Mouse (Mus musculus): ENCODE results near the gene Rec8. TPM values are rescaled to one million over a fixed set of nuclear protein-coding genes. Genes with fewer than 3 reads are reported as not detected.

Rec8 gene
- polyA plus RNA-seq, 1 experiment from 2014 or later = 15.1 TPM

DNA sequence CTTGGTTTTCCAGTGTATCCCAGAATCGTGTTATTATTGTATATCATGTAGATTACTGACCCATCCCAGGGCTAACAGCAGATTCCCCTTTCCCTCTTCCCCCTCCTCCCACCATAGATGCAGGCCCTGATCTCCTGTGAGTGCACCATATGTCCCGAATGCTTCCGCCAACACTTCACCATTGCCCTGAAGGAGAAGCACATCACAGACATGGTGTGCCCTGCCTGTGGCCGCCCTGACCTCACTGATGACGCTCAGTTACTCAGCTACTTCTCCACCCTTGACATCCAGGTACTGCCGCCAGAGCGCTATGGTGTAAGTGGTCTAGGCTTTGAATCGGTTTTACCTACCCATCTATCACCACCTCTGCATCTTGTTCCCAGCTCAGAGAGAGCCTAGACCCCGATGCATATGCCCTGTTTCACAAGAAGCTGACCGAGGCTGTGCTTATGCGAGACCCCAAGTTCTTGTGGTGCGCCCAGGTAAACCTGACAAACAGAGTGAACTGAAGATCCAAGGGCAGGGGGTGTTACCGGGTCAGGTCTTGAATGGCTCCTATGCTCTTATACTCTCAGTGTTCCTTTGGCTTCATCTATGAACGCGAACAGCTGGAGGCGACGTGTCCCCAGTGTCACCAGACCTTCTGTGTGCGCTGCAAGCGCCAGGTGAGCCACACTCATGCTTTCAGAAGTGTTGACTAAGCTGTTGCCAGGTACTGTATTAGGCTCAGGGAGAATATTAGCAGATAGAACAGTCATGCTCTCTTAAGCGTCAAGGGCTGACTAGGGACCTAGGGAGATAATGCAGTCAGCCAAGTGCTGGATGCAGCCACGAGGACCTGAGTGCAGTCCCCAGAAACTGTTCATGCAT is 19.1 kb upstream of the Rec8 start:
- Histone ChIP-seq H3K4me2 (no peak overlapping the region), H3K9me3 (no peaks in the 10 kb centered on the region), H3K4me3 (no peak overlapping the region), H3K9ac (no peak overlapping the region), H3K27ac (no peak overlapping the region), H3K4me1 (replicated peaks) (peaks cover 10% of the 10 kb centered on the region), H3K36me3 (peaks cover 92% of the 10 kb centered on the region), H3K27me3 (no peaks in the 10 kb centered on the region)
- no peak for ATAC-seq (ENCODE audit: low FRiP score)
- 95% methylated on average over 21 of the region's 21 CpGs for WGBS

DNA sequence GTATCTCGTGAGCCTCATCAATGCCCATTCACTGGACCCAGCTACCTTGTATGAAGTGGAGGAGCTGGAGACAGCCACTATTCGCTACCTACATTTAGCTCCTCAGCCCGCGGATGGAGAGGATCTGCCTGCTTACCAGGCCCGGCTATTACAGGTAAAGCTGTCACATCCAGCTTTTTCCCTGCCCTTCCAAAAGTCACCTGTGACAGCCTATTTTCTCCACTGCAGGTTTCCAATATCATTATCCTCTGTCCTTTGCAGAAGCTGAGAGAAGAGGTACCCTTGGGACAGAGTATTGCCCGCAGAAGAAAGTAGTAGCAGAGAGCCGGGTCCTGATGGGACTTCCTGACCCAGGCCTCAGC is 14.6 kb upstream of the Rec8 start, which contains the start of gene Irf9:
Irf9 (plus strand) TSS at position 301 of the 362 bp plus-strand sequence.
- peak within 1 kb of the TSS; percentile 35 for H3K27ac ChIP-seq
- WGBS = 88% methylated on average over 7 of the region's 7 CpGs
- no peak for ATAC-seq (ENCODE audit: low FRiP score)
- peak within 1 kb of the TSS; percentile 2; the same call in 1 of the 2 replicates for H3K9ac ChIP-seq
- no peaks in the 10 kb centered on the region for H3K27me3 ChIP-seq
- no peaks in the 10 kb centered on the region for H3K9me3 ChIP-seq
- peak within 1 kb of the TSS; percentile 34 for H3K4me2 ChIP-seq
- peak within 1 kb of the TSS; percentile 15 for H3K4me3 ChIP-seq
- peaks cover 6% of the 10 kb centered on the region for H3K4me1 ChIP-seq (replicated peaks)
- peaks cover 87% of the 10 kb centered on the region for H3K36me3 ChIP-seq

DNA sequence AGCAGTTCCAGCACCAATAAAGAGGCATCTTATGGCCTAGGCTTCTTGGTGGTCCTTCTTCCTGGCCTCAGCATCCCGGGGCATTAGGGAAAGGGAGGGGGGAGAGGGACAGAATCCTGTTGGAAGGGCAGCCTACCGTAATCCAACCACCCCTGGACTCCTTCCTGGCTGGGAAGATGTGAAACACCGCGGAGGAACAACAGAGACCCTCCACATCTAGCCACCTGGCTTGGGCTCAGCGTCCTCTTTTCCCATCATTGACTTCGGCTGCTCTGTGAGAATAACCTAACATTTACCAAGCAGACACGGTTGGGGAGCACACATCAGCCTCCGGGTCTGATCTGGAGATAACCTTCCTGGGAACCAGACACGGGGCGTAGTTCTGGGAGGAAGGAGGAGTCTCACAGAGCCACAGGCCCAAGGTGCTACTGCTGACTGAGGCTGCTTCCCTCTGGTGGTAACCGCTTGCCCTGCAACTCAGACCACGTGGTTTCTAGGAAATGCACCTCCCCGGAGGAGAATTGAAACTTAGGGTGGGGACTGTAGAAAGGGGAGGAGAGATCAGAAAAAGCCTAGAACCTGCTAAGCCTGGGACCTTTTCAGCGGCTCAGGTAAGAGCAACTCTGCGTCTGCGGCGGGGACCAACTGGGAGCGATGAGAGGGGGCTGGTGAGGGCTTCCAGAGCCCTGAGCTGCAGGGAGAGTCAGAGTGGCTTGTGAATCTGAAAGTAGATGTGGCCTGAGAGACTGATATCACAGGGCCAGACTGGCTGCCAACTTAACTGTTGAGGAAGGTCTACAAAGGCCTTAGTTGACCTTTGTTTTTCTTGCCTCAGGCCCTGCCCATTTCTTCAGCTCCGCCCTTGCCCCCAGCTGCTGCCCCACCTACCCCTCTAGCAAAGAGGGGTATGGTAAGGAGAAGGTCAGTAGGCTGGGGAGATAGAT is 13.9 kb upstream of the Rec8 start:
- Histone ChIP-seq H3K9me3 (no peaks in the 10 kb centered on the region), H3K4me2 (peak overlapping the region; percentile 34), H3K27me3 (no peaks in the 10 kb centered on the region), H3K9ac (peak overlapping the region; percentile 2; the same call in 1 of the 2 replicates), H3K4me3 (peak overlapping the region; percentile 15), H3K4me1 (replicated peaks) (peaks cover 6% of the 10 kb centered on the region), H3K27ac (peak overlapping the region; percentile 35), H3K36me3 (peaks cover 87% of the 10 kb centered on the region)
- peak; percentile 86 for ATAC-seq (ENCODE audit: low FRiP score)
- 25% methylated on average over 19 of the region's 19 CpGs for WGBS

DNA sequence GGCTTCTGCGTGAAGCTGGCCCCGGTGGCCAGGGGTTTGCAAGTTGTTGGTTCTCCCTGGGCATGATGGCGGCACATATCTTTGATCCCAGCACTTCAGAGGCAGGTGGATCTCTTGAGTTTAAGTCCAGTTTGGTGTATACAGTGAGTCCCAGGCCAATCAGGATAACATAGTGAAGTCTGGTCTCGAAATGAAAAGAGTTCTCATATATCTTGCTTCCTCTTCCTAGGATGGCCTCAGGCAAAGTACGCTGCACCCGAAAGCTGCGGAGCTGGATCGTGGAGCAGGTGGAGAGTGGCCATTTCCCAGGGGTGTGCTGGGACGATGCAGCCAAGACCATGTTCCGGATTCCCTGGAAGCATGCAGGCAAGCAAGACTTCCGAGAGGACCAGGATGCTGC is 13.0 kb upstream of the Rec8 start:
- no peak overlapping the region for H3K4me3 ChIP-seq
- no peaks in the 10 kb centered on the region for H3K27me3 ChIP-seq
- peaks cover 87% of the 10 kb centered on the region for H3K36me3 ChIP-seq
- H3K9me3 ChIP-seq = no peaks in the 10 kb centered on the region
- H3K4me1 ChIP-seq (replicated peaks) = peaks cover 6% of the 10 kb centered on the region
- no peak overlapping the region for H3K9ac ChIP-seq
- WGBS = 91% methylated on average over 11 of the region's 11 CpGs
- no peak overlapping the region for H3K27ac ChIP-seq
- no peak for ATAC-seq (ENCODE audit: low FRiP score)
- no peak overlapping the region for H3K4me2 ChIP-seq

DNA sequence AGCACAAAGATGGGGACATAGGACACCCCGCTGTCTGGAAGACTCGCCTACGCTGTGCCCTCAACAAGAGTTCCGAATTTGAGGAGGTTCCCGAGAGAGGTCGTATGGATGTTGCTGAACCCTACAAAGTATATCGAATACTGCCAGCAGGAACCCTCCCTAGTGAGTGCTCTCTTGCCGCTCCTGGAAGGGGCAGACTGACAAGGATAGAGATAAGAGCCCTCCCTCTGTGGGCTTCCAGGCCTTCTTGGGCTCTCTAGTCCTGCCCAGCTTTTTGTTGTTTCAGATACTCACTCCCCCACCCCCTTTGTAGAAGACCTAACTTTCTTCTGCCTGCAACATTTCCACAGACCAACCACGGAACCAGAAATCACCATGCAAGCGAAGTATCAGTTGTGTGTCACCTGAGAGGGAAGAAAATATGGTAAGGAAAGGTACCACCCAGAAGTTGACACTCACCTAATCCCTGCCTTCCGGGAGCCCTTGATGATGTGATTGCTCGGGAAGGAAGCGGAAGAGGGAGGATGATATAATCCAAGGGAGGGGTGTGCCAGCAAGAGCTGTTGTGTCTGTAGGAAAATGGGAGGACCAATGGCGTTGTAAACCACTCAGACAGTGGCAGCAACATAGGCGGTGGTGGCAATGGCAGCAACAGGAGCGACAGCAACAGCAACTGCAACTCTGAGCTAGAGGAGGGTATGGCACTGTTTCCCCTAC is 11.9 kb upstream of the Rec8 start:
- WGBS = 94% methylated on average over 16 of the region's 16 CpGs
- no peak for ATAC-seq (ENCODE audit: low FRiP score)
- Histone ChIP-seq H3K9me3 (no peaks in the 10 kb centered on the region), H3K27me3 (no peaks in the 10 kb centered on the region), H3K36me3 (peaks cover 83% of the 10 kb centered on the region), H3K4me1 (replicated peaks) (peaks cover 6% of the 10 kb centered on the region), H3K4me2 (no peak overlapping the region), H3K4me3 (no peak overlapping the region), H3K27ac (no peak overlapping the region), H3K9ac (no peak overlapping the region)

DNA sequence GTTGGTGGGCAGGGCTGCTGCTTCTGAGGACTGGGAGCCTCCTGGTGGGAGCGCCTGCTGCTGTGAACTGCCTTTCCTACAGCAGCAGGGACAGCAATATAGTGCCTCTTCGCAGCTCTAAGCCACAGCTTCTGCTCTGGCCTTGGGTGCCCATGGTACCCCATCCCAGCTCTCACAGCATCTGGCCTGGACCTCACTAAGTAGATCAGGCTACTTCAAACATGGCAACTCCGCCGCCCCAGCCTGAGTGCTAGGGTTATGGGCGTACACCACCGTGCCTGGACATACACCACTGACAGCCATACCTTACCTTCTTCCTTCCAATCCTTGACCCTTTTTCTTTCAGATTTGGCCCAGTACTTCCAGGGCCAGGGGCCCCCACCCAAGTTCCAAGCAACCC is 9.5 kb upstream of the Rec8 start:
- Histone ChIP-seq H3K4me1 (replicated peaks) (peaks cover 6% of the 10 kb centered on the region), H3K4me3 (no peak overlapping the region), H3K27me3 (no peaks in the 10 kb centered on the region), H3K36me3 (peaks cover 60% of the 10 kb centered on the region), H3K27ac (no peak overlapping the region), H3K9ac (no peak overlapping the region), H3K4me2 (no peak overlapping the region), H3K9me3 (no peaks in the 10 kb centered on the region)
- ATAC-seq (ENCODE audit: low FRiP score) = no peak
- WGBS = 95% methylated on average over 6 of the region's 6 CpGs

DNA sequence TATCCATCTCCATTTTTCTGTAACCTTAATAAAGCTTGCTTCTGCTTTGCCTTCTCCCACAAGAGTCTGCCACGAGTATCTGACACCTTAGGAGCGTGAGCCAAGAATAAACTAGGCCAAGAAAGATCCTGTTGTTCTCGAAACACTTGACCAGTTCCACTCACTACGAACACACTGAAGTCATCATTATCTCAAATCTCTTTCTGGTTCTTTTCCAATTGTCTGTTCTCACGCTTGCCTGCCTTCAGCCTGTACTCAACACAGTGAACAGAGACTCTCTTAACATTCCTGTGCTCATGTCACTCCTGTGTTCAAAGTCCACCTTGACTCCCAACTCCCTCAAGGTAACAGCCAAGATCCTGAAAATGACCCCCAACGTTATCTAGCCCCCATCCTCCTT is 4.5 kb upstream of the Rec8 start:
- WGBS = 74% methylated on average over 6 of the region's 6 CpGs
- ATAC-seq (ENCODE audit: low FRiP score) = no peak
- no peaks in the 10 kb centered on the region for H3K4me1 ChIP-seq (replicated peaks)
- peaks cover 23% of the 10 kb centered on the region for H3K36me3 ChIP-seq
- no peak overlapping the region for H3K4me3 ChIP-seq
- H3K27me3 ChIP-seq = no peaks in the 10 kb centered on the region
- H3K9ac ChIP-seq = no peak overlapping the region
- H3K4me2 ChIP-seq = no peak overlapping the region
- no peak overlapping the region for H3K27ac ChIP-seq
- H3K9me3 ChIP-seq = no peaks in the 10 kb centered on the region

DNA sequence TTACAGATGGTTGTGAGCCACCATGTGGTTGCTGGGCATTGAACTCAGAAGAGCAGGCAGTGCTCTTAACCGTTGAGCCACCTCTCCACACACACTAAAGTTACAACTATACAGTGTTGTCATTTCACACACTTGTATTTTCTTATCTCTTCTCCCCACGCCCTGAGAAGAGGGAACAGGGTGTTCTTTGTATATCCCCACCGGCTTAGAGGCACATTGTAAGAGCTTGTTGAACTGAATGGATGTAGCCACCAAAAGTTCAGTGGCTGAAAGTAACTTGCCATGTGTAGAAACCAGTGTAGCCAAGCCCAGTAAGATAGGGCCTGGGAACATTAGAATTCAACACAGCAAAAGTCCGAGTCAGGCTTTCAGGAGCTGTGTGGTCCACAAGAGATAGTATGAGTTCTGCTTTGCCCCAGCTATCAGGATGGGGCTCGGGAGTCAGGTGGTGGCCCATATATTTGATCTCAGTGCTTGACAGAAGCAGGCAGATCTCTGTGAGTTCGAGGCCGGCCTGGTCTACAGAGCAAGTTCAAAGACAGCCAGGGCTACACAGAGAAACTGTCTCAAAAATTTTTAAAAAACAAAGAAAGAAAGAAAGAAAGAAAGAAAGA is 3.2 kb upstream of the Rec8 start:
- H3K27ac ChIP-seq = no peak overlapping the region
- peaks cover 4% of the 10 kb centered on the region; the same call in 1 of the 2 replicates for H3K4me1 ChIP-seq (replicated peaks)
- no peaks in the 10 kb centered on the region for H3K27me3 ChIP-seq
- H3K36me3 ChIP-seq = peaks cover 10% of the 10 kb centered on the region
- H3K9ac ChIP-seq = no peak overlapping the region
- H3K4me3 ChIP-seq = no peak overlapping the region
- no peak overlapping the region for H3K4me2 ChIP-seq
- WGBS = 85% methylated on average over 7 of the region's 7 CpGs
- ATAC-seq (ENCODE audit: low FRiP score) = no peak
- no peaks in the 10 kb centered on the region for H3K9me3 ChIP-seq

DNA sequence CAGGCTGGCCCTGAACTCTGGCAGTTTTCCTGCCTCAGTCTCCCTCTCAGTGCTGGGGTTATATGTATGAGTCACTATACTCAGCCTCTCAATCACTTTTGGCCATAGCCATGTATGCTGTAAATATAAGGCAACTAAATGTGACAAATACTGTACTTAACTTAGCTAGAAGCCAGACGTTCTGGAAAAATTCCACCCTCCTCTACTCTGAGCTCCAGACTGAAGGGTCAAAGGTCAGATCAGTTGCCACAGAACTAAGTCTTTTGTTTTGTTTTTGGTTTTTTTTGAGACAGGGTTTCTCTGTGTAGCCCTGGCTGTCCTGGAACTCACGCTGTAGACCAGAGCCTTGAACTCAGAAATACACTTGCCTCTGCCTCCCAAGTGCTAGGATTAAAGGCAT is 2.0 kb upstream of the Rec8 start:
- ATAC-seq (ENCODE audit: low FRiP score) = no peak
- Histone ChIP-seq H3K4me3 (no peak overlapping the region), H3K27me3 (no peaks in the 10 kb centered on the region), H3K9me3 (no peaks in the 10 kb centered on the region), H3K4me1 (replicated peaks) (peaks cover 4% of the 10 kb centered on the region; the same call in 1 of the 2 replicates), H3K4me2 (no peak overlapping the region), H3K27ac (no peak overlapping the region), H3K36me3 (0 out of 2 replicates have a peak, but pooled peaks cover 2% of the 10 kb centered on the region), H3K9ac (no peak overlapping the region)
- WGBS = 38% methylated on average over 2 of the region's 2 CpGs

DNA sequence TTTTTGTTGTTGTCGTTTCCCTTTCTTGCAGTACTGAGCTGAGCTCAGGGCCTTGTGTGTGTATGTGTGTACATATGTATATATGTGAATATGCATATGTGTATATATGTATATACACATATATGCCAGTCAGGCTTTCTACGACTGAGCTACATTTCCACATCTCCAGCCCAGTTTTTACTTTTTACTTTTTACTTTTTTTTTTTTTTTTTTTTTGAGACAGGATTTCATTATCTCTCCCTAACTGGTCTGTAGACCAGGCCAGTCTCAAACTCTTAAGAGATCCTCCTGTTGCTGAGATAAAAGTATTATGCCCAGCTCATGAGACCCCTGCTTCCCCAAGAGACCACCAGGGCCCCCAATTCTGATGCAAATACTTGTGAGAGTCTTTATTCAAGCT is 993 bp upstream of the Rec8 start:
- Histone ChIP-seq H3K27ac (no peak overlapping the region), H3K27me3 (no peaks in the 10 kb centered on the region)
- no peak for ATAC-seq (ENCODE audit: low FRiP score)

DNA sequence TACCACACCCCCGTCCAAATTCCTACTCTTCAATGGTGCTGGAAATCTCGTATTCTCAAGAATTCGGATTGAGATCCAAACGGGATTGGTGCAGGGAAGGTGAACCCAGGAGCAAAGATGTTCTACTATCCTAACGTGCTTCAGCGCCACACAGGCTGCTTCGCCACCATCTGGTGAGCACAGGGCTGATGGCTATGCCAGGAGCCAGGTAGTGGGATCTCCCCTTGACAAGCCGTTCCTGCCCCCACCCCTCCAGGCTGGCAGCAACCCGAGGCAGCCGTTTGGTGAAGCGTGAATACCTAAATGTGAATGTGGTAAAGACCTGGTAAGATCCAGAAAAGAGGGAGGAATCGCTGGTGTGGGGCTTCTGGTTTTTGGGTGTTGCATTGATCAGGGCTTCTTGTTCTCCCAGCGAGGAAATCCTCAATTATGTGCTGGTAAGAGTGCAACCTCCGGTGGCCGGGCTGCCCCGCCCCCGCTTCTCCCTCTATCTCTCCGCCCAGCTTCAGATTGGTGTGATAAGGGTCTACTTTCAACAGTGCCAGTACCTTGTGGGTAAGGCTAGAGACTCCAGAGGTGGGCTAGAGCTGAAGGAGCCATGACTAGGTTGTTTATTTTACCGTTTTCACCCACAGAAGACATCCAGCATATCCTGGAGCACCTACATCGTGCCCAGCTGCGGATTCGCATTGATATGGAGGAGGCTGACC is 804 bp downstream of the Rec8 start:
- ATAC-seq (ENCODE audit: low FRiP score) = peak; percentile 51; the same call in 1 of the 2 replicates
- WGBS = 51% methylated on average over 22 of the region's 22 CpGs
- Histone ChIP-seq H3K36me3 (peaks cover 8% of the 10 kb centered on the region), H3K4me3 (peak overlapping the region; percentile 33), H3K4me2 (peak overlapping the region; percentile 42), H3K9me3 (no peaks in the 10 kb centered on the region), H3K27me3 (no peaks in the 10 kb centered on the region), H3K27ac (peak overlapping the region; percentile 12; the same call in 1 of the 2 replicates), H3K4me1 (replicated peaks) (peaks cover 4% of the 10 kb centered on the region; the same call in 1 of the 2 replicates), H3K9ac (peak overlapping the region; percentile 46)

More for the DNA sequence above, 993 bp upstream of the Rec8 start:
- Histone ChIP-seq H3K36me3 (no peaks in the 10 kb centered on the region), H3K4me1 (replicated peaks) (peaks cover 4% of the 10 kb centered on the region; the same call in 1 of the 2 replicates), H3K4me3 (no peak overlapping the region), H3K9ac (no peak overlapping the region), H3K4me2 (no peak overlapping the region), H3K9me3 (no peaks in the 10 kb centered on the region)
- WGBS = 87% methylated on average over 2 of the region's 2 CpGs

All from hindbrain, embryonic 13.5 days (tissue).